Mouse (Mus musculus) G1E (cell line): ENCODE measurements around the gene Ppp2r5e. TPM values are rescaled to one million over a fixed set of nuclear protein-coding genes. Genes with fewer than 3 reads are reported as not detected.
"Not testable (repeated sequence)": the region's sequence is repeated elsewhere in the genome, so short reads cannot be mapped to it uniquely, and the experiment has no call there.

ENCODE experiments used
- ATAC-seq: 2 replicates; pipeline ENCODE4 v1.8.0; 2016; ENCODE audit warnings: mild to moderate bottlenecking; ENCODE audit not compliant: insufficient number of reproducible peaks, poor library complexity, low FRiP score, severe bottlenecking; ENCODE audit errors: extremely low read depth
- DNase-seq: peaks from one replicate; pipeline ENCODE4 v3.0.0; 2012; ENCODE audit warnings: low spot score
- H3K27me3 ChIP-seq: 2 replicates; pipeline ENCODE4 v1.6.1; 2012; ENCODE audit warnings: mild to moderate bottlenecking, low read length, inconsistent platforms; ENCODE audit not compliant: insufficient read depth
- H3K36me3 ChIP-seq: replicated peaks from 2 replicates; pipeline ENCODE3; 2012; ENCODE audit warnings: mild to moderate bottlenecking, inconsistent platforms
- H3K4me1 ChIP-seq: 2 replicates; pipeline ENCODE4 v1.6.1; 2012; ENCODE audit warnings: low read depth, low read length, inconsistent platforms, mixed read lengths; ENCODE audit not compliant: insufficient read depth
- H3K4me3 ChIP-seq: 2 replicates; pipeline ENCODE4 v1.5.1; 2012; ENCODE audit warnings: low read depth, mild to moderate bottlenecking, inconsistent platforms, low read length, moderate library complexity, mixed read lengths
- H3K9me3 ChIP-seq: replicated peaks from 2 replicates; pipeline ENCODE4 v1.6.1; 2012; ENCODE audit warnings: inconsistent platforms
- CTCF ChIP-seq: IDR thresholded peaks from 2 replicates; pipeline ENCODE4 v1.5.1; 2012; ENCODE audit warnings: low read depth, low read length, inconsistent platforms, mixed read lengths
- GATA1 ChIP-seq: IDR thresholded peaks from 2 replicates; pipeline ENCODE4 v1.6.1; 2012; ENCODE audit warnings: borderline replicate concordance, low read length, inconsistent platforms, mixed read lengths
- GATA2 ChIP-seq: IDR thresholded peaks from 2 replicates; pipeline ENCODE4 v1.6.1; 2012; ENCODE audit warnings: low read depth, low read length, inconsistent platforms, borderline replicate concordance
- POLR2AphosphoS5 ChIP-seq: IDR thresholded peaks from 2 replicates; pipeline ENCODE4 v1.6.1; 2012; ENCODE audit warnings: low read depth, low read length, inconsistent platforms; ENCODE audit not compliant: insufficient replicate concordance
- TAL1 ChIP-seq: conservative IDR thresholded peaks from 2 replicates; pipeline ENCODE4 v1.6.1; 2012; ENCODE audit warnings: low read depth, low read length, inconsistent platforms, mixed read lengths
- polyA plus RNA-seq: library from polyadenylated mRNA; stranded (reverse); fragments of >175 nt; gene quantifications from 2 replicates; pipeline ENCODE4 v1.2.3, GENCODE M21; 2012
- total RNA-seq, 2 experiments: library from RNA; stranded (forward) in 1 of 2; stranded (reverse) in 1 of 2; fragments of 200-1000 nt in 1 of 2; fragments of >200 nt in 1 of 2; fragmentation: Nextera tagmentation in 1 of 2; gene quantifications; 2 replicates each; pipeline ENCODE4 v1.2.3; 2014 to 2017

Gene Ppp2r5e
- total and polyA plus RNA-seq, 3 experiments: 20.4 to 74.6 (median 69.2) TPM

DNA sequence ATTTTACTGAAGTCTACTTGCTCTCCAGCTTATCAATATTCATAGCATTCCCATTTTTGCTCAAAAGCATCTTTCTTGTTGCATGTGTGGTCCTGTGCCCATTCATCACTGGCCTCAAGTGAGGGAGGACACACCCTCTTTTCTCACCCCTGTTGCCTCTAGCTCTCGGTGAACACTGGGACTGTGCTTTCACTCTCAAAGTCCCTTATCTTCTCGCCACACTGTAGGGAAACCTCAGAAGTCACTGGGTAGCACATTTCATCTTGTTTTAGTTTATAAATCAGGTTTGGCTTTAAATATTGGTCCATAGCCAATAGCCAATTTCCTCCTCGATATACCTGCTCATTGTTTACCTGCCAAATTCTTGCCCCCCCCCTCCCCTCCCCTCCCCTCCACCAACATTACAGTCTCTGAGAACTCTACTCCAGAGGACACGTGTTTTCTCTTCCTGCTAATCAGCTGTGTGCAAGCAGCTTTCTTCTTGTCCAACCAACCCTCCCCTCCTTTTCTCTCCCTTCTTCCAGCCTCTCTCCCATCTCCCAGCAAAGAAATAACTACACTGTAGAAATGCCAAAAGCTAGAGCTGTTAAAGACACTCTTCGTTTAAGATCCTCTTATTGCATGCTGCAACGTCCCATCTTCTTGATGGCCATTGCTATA is 90.9 kb downstream of the Ppp2r5e start:
- ATAC-seq: no peak
- DNase-seq: no peak

DNA sequence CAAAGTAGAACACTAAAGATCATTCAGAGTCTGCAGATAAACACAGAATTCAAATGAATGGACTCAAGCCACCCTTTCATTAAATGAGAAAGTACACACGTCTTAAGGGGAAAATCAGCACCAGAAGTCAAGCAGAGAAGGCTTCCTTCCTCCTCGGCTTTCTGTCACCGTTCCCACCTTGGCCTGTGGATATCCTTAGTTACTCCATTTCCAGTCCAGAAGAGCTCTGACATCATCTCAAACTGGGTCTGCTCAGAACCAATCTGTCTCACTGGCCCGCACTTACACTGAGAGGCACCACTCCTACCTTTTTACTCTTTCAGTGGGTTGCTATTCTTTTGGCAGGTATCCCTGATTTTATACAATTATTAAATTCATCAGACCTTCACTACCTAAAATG is 93.4 kb downstream of the Ppp2r5e start:
- no peak overlapping the region for H3K4me3 ChIP-seq
- no peak for TF ChIP-seq GATA1
- TF ChIP-seq GATA2: no peak
- TF ChIP-seq TAL1: no peak
- TF ChIP-seq POLR2AphosphoS5: no peak
- TF ChIP-seq CTCF: no peak
- no peak for DNase-seq
- no peaks in the 10 kb centered on the region for H3K27me3 ChIP-seq
- no peak for ATAC-seq
- peaks cover 6% of the 10 kb centered on the region for H3K4me1 ChIP-seq
- H3K9me3 ChIP-seq: no peaks in the 10 kb centered on the region
- peaks cover 23% of the 10 kb centered on the region for H3K36me3 ChIP-seq

More for the DNA sequence above, 90.9 kb downstream of the Ppp2r5e start:
- Histone ChIP-seq H3K27me3 (no peaks in the 10 kb centered on the region), H3K36me3 (peaks cover 29% of the 10 kb centered on the region), H3K4me3 (no peak overlapping the region), H3K4me1 (peaks cover 8% of the 10 kb centered on the region), H3K9me3 (no peaks in the 10 kb centered on the region)
- TF ChIP-seq GATA1 (no peak), GATA2 (no peak), POLR2AphosphoS5 (no peak), TAL1 (no peak), CTCF (no peak)

DNA sequence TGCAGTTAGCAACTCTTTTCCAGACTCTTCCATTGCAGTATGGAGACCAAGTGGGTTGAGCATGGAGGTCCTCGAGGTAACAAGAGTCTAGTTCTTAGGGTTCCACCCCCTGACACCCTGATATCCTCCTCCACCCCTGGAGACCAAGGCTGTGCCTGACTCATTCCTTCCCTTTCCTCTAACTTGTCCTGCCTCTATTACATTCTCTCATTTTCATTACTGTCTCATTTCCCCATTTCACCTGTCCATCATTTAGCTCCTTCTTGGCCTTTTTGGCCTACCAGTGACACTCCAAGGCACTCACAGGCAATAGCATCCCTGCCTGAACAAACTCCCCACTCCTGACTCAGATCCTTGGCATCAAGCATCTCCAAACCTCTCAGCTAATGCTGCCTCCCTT is 98.3 kb downstream of the Ppp2r5e start:
- Histone ChIP-seq H3K9me3 (no peaks in the 10 kb centered on the region), H3K27me3 (no peaks in the 10 kb centered on the region), H3K4me1 (0 out of 2 replicates have a peak, but pooled peaks cover 4% of the 10 kb centered on the region), H3K36me3 (peaks cover 29% of the 10 kb centered on the region), H3K4me3 (no peak overlapping the region)
- no peak for ATAC-seq
- no peak for DNase-seq
- TF ChIP-seq TAL1 (no peak), GATA1 (no peak), CTCF (no peak), POLR2AphosphoS5 (no peak), GATA2 (no peak)

DNA sequence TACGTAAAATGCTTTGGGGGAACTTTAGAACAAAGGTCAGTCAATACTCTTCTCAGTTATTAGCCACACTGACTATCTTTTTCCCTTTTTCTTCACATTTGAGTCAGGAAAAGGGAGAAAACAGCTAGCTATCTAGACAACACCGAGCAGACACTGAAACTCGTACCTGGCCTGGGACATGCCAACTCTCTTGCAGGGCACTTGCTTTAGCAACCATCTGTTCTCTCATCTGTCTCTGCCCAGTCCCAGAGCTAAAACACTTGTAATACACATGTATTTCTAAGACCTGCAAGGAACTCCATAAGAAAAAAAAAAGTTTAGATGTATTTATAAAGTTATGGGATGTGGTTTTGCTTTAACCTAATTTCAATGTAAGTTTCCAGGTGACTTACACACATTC is 100.4 kb downstream of the Ppp2r5e start:
- 0 out of 2 replicates have a peak, but pooled peaks cover 4% of the 10 kb centered on the region for H3K4me1 ChIP-seq
- ATAC-seq (no peak), DNase-seq (no peak)
- no peak overlapping the region for H3K4me3 ChIP-seq
- no peaks in the 10 kb centered on the region for H3K9me3 ChIP-seq
- TF ChIP-seq TAL1: no peak
- no peak for TF ChIP-seq GATA2
- no peak for TF ChIP-seq CTCF
- TF ChIP-seq POLR2AphosphoS5: no peak
- TF ChIP-seq GATA1: no peak
- peaks cover 32% of the 10 kb centered on the region for H3K36me3 ChIP-seq
- no peaks in the 10 kb centered on the region for H3K27me3 ChIP-seq

DNA sequence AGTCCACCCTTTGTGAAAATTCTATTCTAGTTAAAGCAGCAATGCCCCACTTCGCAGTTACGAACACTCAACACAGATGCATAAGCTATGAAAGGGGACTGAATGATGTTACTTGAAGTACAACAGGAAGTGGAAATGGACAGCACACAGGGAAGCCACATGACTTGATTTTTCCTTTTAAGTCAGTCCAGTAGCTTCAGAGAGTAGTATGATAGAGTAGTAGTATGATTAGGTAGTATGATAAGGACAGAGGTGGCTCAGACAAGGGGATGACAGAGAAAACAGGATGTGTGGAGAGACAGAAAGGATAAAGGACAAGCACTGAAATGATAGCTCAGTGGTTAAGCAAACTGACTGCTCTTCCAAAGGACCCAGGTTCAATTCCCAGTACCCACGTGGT is 101.4 kb downstream of the Ppp2r5e start:
- peaks cover 37% of the 10 kb centered on the region for H3K36me3 ChIP-seq
- no peaks in the 10 kb centered on the region for H3K9me3 ChIP-seq
- H3K4me1 ChIP-seq: 0 out of 2 replicates have a peak, but pooled peaks cover 4% of the 10 kb centered on the region
- TF ChIP-seq GATA1 (no peak), TAL1 (no peak), POLR2AphosphoS5 (no peak)
- no peaks in the 10 kb centered on the region for H3K27me3 ChIP-seq
- ATAC-seq: no peak
- no peak overlapping the region for H3K4me3 ChIP-seq
- no peak for DNase-seq

DNA sequence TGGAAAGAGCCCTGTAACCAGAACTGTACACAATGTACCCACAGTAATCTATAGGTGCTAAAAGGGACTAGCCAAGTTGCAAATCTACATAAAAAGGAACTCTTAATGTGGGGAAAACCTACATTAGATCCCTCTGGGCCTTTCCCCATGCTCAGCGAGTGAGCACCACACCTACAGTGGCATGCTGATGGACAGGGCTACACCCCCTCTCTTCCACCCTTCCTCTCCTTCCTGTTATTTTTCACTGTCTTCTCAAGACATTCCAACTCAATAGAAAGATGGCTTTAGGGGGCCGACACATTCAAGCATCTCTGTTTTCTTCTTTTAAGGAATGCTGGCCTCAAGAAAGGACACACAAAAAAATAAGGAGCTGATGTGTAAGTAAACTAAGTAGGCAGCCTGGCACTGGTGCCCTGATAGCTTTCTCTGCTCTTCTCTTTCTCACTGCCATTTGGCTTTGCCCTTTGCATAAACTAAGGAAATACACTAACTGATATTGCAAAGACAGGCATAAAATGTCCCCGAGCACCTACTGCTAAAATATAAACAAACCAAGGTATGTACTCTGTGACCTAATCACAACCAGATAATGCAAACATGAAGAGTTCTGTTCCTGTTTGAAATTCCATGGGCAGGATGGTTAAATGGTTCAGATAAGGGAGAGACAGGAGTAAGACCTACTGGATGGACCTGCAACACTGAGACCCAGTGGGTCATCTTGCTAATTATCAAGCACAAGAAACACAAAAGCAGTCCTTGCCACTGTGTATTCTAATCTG is 103.3 kb downstream of the Ppp2r5e start:
- 0 out of 2 replicates have a peak, but pooled peaks cover 2% of the 10 kb centered on the region for H3K4me1 ChIP-seq
- no peak for ATAC-seq
- no peak for DNase-seq
- TF ChIP-seq CTCF (no peak), GATA1 (no peak), GATA2 (no peak), POLR2AphosphoS5 (no peak), TAL1 (no peak)
- H3K4me3 ChIP-seq: no peak overlapping the region
- peaks cover 39% of the 10 kb centered on the region for H3K36me3 ChIP-seq
- H3K27me3 ChIP-seq: no peaks in the 10 kb centered on the region
- no peaks in the 10 kb centered on the region for H3K9me3 ChIP-seq

DNA sequence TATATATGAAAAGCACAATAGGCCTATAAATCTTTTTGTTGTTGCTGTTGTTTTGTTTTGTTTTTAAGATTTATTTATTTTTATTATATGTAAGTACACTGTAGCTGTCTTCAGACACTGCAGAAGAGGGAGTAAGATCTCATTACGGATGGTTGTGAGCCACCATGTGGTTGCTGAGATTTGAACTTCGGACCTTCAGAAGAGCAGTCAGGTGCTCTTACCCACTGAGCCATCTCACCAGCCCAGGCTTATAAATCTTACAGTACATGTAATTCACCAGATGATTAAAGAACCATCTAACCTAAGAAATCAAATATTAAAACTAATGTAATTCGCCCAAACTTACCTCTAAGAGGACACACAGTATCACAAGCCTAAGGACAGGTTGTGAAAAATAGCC is 103.9 kb downstream of the Ppp2r5e start:
- not testable (repeated sequence) for H3K4me3 ChIP-seq, H3K4me1 ChIP-seq, DNase-seq, H3K9me3 ChIP-seq, H3K27me3 ChIP-seq, ATAC-seq
- H3K36me3 ChIP-seq: peaks cover 38% of the 10 kb centered on the region
